Mouse (Mus musculus): ENCODE results near the gene Gm11127. TPM values are rescaled to one million over a fixed set of nuclear protein-coding genes. Genes with fewer than 3 reads are reported as not detected.

Gm11127 gene
- polyA plus RNA-seq, 1 experiment from 2014 or later: not detected

DNA sequence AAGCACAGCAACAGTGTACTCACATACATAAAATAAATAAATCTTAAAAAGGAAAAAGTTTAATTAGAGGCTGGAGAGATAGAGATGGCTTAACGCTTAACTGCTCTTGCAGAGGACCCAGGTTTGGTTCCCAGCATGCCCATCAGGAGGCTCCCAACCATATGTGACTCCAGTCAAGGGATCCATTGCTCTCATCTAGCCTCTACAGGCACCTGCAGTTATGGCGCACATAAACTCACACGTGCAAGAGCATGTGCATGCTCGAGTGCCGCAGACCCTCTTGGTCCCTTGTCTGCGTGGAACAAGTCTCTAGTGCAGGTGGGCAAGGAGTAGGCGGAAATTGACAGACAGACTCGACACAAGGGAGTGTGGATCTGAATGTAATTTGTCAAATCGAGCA lies 36.1 kb downstream of the Gm11127 start:
- Histone ChIP-seq H3K4me1 (ENCODE audit: control insufficient read depth, insufficient read depth, low read length) (no peaks in the 10 kb centered on the region), H3K9me3 (replicated peaks; ENCODE audit: control insufficient read depth, low read length) (no peaks in the 10 kb centered on the region), H3K27ac (replicated peaks; ENCODE audit: low read depth, low read length) (no peak overlapping the region), H3K4me3 (ENCODE audit: low read depth, low read length) (no peak overlapping the region), H3K4me2 (ENCODE audit: low read depth, low read length) (no peak overlapping the region), H3K27me3 (ENCODE audit: control insufficient read depth, insufficient read depth, low read length) (no peaks in the 10 kb centered on the region), H3K36me3 (replicated peaks; ENCODE audit: control insufficient read depth, insufficient read depth, low read depth, low read length) (no peaks in the 10 kb centered on the region), H3K9ac (replicated peaks; ENCODE audit: low read length) (no peak overlapping the region)
- ATAC-seq (replicated peaks; ENCODE audit: insufficient number of reproducible peaks, low FRiP score, low TSS enrichment, low read depth) (no peak), DNase-seq (ENCODE audit: low spot score) (no peak)
- WGBS: 92% methylated on average over 9 of the region's 9 CpGs

DNA sequence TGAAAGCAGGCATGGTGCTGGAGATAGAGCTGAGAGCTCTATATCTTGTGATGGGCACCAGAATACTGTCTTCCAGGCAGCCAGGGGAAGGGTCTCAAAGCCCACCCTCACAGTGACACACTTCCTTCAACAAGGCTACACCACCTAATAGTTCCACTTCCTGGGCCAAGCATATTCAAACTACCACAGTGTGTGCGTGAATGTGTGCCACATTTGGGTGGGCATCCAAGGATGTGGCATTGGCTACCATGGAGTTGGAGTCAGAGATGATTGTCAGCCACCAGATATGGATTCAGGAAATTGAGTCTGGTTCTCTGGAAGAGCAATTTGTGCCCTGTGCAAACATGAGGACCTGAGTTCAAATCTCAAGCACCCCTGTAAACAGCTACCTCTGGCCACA lies 36.9 kb downstream of the Gm11127 start:
- ATAC-seq (replicated peaks; ENCODE audit: insufficient number of reproducible peaks, low FRiP score, low TSS enrichment, low read depth): no peak
- H3K27me3 ChIP-seq (ENCODE audit: control insufficient read depth, insufficient read depth, low read length): no peaks in the 10 kb centered on the region
- WGBS: 89% methylated on average over 1 of the region's 1 CpGs
- no peak overlapping the region for H3K4me3 ChIP-seq (ENCODE audit: low read depth, low read length)
- H3K27ac ChIP-seq (replicated peaks; ENCODE audit: low read depth, low read length): no peak overlapping the region
- H3K4me2 ChIP-seq (ENCODE audit: low read depth, low read length): no peak overlapping the region
- H3K4me1 ChIP-seq (ENCODE audit: control insufficient read depth, insufficient read depth, low read length): no peaks in the 10 kb centered on the region
- H3K9me3 ChIP-seq (replicated peaks; ENCODE audit: control insufficient read depth, low read length): no peaks in the 10 kb centered on the region
- no peak for DNase-seq (ENCODE audit: low spot score)
- H3K9ac ChIP-seq (replicated peaks; ENCODE audit: low read length): no peak overlapping the region
- no peaks in the 10 kb centered on the region for H3K36me3 ChIP-seq (replicated peaks; ENCODE audit: control insufficient read depth, insufficient read depth, low read depth, low read length)

DNA sequence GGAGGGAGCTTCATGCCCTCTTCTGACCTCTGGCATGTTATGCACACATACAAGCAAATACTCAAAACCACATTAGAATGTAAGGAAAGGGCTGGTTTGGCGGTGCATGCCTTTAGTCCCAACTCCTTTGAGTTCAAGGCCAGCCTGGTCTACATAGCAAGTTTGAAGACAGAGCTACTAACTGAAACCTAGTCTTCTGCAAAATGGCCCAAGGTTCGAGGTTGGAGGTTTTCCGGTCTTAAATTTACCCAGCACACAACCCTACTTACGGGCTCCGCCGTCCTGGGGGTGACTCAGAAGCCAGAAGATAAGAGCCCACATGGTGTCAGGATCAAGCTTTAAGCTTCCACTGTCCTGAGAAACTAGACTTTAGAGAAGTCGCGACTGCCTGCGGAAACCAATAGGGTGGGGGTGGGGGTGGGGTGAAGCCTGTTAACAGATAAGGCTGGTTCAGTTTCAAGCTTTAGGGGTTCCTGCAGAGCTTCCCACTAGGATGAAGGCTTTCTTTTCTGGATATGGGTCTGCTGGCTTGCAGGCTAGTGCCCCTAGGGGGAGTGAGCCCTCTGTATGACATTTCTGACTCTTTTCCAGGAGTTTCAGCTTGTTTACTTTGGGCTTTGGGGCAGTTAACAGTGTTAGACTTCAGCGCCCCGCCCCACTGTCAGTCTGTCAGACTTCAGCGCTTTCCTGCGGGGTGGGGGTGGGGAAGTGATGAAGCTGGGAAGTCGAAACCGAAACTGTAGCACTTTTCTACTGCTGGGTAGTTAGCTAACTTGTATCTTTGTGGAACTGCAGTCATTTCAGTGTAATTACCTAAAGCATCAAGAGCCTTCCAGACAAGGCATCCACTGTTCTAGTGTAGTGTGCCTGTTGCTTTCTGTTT lies 37.7 kb downstream of the Gm11127 start, which contains the start of gene H2-T24:
TSS of gene H2-T24 (minus strand) at position 370 of the 883 bp plus-strand sequence.
- H3K4me2 ChIP-seq (ENCODE audit: low read depth, low read length): no peak within 1 kb of the TSS
- H3K27ac ChIP-seq (replicated peaks; ENCODE audit: low read depth, low read length): no peak within 1 kb of the TSS
- no peaks in the 10 kb centered on the region for H3K4me1 ChIP-seq (ENCODE audit: control insufficient read depth, insufficient read depth, low read length)
- no peaks in the 10 kb centered on the region for H3K27me3 ChIP-seq (ENCODE audit: control insufficient read depth, insufficient read depth, low read length)
- WGBS: 41% methylated on average over 15 of the region's 15 CpGs
- ATAC-seq (replicated peaks; ENCODE audit: insufficient number of reproducible peaks, low FRiP score, low TSS enrichment, low read depth) (no peak; the same call in 1 of the 2 replicates), DNase-seq (ENCODE audit: low spot score) (peak; percentile 58)
- no peak within 1 kb of the TSS for H3K9ac ChIP-seq (replicated peaks; ENCODE audit: low read length)
- H3K36me3 ChIP-seq (replicated peaks; ENCODE audit: control insufficient read depth, insufficient read depth, low read depth, low read length): no peaks in the 10 kb centered on the region
- H3K9me3 ChIP-seq (replicated peaks; ENCODE audit: control insufficient read depth, low read length): no peaks in the 10 kb centered on the region
- no peak within 1 kb of the TSS for H3K4me3 ChIP-seq (ENCODE audit: low read depth, low read length)

DNA sequence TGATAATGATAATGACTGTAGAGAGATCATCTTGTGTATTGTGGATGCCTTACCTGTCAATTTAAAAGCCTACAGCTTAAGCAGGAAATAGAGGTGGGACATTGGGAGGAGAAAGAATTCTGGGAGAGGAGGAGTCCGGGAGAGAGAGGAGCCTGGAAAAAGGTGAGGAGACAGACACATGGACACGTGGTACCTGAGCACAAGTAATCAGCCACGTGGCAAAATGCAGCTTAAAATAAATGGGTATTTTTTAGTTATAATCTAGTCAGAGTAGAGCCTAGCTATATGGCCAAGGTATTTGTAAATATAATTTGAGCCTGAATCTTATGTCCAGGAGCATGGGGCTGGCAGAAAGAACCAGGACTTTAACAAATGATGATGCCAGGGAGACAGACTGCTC lies 38.7 kb downstream of the Gm11127 start:
- no peaks in the 10 kb centered on the region for H3K9me3 ChIP-seq (replicated peaks; ENCODE audit: control insufficient read depth, low read length)
- WGBS: 73% methylated on average over 3 of the region's 3 CpGs

DNA sequence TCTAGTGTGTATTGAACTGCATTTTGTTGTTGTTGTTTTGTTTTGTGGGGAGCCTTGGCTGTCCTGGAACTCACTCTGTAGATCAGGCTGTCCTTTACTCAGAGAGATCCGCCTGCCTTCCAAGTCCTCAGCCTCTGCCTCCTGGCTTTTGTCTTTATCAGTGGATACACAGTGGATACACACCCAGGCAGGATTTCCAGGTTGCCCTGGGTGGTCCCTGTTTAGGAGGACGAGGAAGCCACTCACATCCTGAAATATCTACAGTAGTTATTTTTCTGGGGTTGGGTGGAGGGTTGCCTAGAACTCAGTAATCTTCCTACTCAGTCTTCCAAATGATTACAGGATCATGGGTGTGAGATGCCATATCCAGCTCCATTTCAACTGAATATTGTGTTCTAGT lies 39.2 kb downstream of the Gm11127 start:
- no peak overlapping the region for H3K4me2 ChIP-seq (ENCODE audit: low read depth, low read length)
- no peak overlapping the region for H3K4me3 ChIP-seq (ENCODE audit: low read depth, low read length)
- ATAC-seq (replicated peaks; ENCODE audit: insufficient number of reproducible peaks, low FRiP score, low TSS enrichment, low read depth): no peak
- no peak for DNase-seq (ENCODE audit: low spot score)
- H3K36me3 ChIP-seq (replicated peaks; ENCODE audit: control insufficient read depth, insufficient read depth, low read depth, low read length): peaks cover 2% of the 10 kb centered on the region; the same call in 1 of the 2 replicates
- no peaks in the 10 kb centered on the region for H3K9me3 ChIP-seq (replicated peaks; ENCODE audit: control insufficient read depth, low read length)
- no peaks in the 10 kb centered on the region for H3K4me1 ChIP-seq (ENCODE audit: control insufficient read depth, insufficient read depth, low read length)
- H3K27me3 ChIP-seq (ENCODE audit: control insufficient read depth, insufficient read depth, low read length): no peaks in the 10 kb centered on the region
- WGBS: 77% methylated on average over 2 of the region's 2 CpGs
- H3K9ac ChIP-seq (replicated peaks; ENCODE audit: low read length): no peak overlapping the region
- H3K27ac ChIP-seq (replicated peaks; ENCODE audit: low read depth, low read length): no peak overlapping the region

More for the DNA sequence above, 38.7 kb downstream of the Gm11127 start:
- H3K27ac ChIP-seq (replicated peaks; ENCODE audit: low read depth, low read length): no peak overlapping the region
- H3K4me1 ChIP-seq (ENCODE audit: control insufficient read depth, insufficient read depth, low read length): no peaks in the 10 kb centered on the region
- DNase-seq (ENCODE audit: low spot score) (no peak), ATAC-seq (replicated peaks; ENCODE audit: insufficient number of reproducible peaks, low FRiP score, low TSS enrichment, low read depth) (no peak)
- H3K36me3 ChIP-seq (replicated peaks; ENCODE audit: control insufficient read depth, insufficient read depth, low read depth, low read length): peaks cover 1% of the 10 kb centered on the region; the same call in 1 of the 2 replicates
- no peak overlapping the region for H3K4me2 ChIP-seq (ENCODE audit: low read depth, low read length)
- no peaks in the 10 kb centered on the region for H3K27me3 ChIP-seq (ENCODE audit: control insufficient read depth, insufficient read depth, low read length)
- no peak overlapping the region for H3K9ac ChIP-seq (replicated peaks; ENCODE audit: low read length)
- H3K4me3 ChIP-seq (ENCODE audit: low read depth, low read length): no peak overlapping the region

DNA sequence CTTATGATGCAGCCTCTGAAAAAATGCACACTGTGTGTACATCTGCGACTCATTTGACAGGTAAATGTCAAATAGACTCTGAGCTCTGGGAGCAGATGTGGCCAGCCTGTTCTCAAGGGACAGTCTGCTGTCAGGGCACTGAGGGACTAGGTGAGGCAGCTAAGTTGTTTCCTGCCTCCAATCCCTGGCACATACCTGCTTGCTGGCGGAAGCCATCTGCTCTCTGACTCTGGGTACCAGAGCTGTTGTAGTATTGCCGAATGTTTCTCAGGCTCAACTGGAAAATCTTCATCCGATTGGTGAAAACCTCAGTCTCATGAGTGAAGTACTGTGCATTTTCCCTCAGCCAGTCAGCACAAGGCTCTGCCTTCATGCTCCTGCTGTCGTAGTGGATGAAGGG lies 41.1 kb downstream of the Gm11127 start:
- Histone ChIP-seq H3K27ac (replicated peaks; ENCODE audit: low read depth, low read length) (no peak overlapping the region), H3K36me3 (replicated peaks; ENCODE audit: control insufficient read depth, insufficient read depth, low read depth, low read length) (peaks cover 2% of the 10 kb centered on the region; the same call in 1 of the 2 replicates), H3K4me2 (ENCODE audit: low read depth, low read length) (no peak overlapping the region), H3K9ac (replicated peaks; ENCODE audit: low read length) (no peak overlapping the region), H3K4me3 (ENCODE audit: low read depth, low read length) (no peak overlapping the region), H3K27me3 (ENCODE audit: control insufficient read depth, insufficient read depth, low read length) (no peaks in the 10 kb centered on the region), H3K4me1 (ENCODE audit: control insufficient read depth, insufficient read depth, low read length) (no peaks in the 10 kb centered on the region), H3K9me3 (replicated peaks; ENCODE audit: control insufficient read depth, low read length) (no peaks in the 10 kb centered on the region)
- ATAC-seq (replicated peaks; ENCODE audit: insufficient number of reproducible peaks, low FRiP score, low TSS enrichment, low read depth) (no peak), DNase-seq (ENCODE audit: low spot score) (no peak)
- 88% methylated on average over 5 of the region's 5 CpGs for WGBS

DNA sequence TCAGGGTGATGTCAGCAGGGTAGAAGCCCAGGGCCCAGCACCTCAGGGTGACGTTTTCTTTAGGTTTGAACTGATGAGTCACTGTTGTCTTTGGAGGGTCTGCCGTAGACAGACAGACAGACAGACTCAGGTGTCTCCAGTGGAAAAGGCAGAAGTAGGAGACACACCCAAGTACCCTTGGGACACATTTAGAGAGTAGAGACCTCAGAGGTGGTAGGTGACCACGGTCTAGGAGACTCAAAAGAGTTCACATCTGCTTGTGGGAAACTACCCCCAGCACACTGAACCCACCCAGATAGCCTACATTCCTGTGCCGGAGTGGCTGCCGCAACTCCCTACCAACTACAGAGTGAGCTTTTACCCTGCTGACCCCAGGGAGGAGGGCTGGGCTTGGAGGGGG lies 43.2 kb downstream of the Gm11127 start:
- H3K27ac ChIP-seq (replicated peaks; ENCODE audit: low read depth, low read length): no peak overlapping the region
- H3K4me2 ChIP-seq (ENCODE audit: low read depth, low read length): no peak overlapping the region
- H3K4me3 ChIP-seq (ENCODE audit: low read depth, low read length): no peak overlapping the region
- no peaks in the 10 kb centered on the region for H3K4me1 ChIP-seq (ENCODE audit: control insufficient read depth, insufficient read depth, low read length)
- no peaks in the 10 kb centered on the region for H3K27me3 ChIP-seq (ENCODE audit: control insufficient read depth, insufficient read depth, low read length)
- no peak overlapping the region for H3K9ac ChIP-seq (replicated peaks; ENCODE audit: low read length)
- H3K36me3 ChIP-seq (replicated peaks; ENCODE audit: control insufficient read depth, insufficient read depth, low read depth, low read length): peaks cover 2% of the 10 kb centered on the region; the same call in 1 of the 2 replicates
- ATAC-seq (replicated peaks; ENCODE audit: insufficient number of reproducible peaks, low FRiP score, low TSS enrichment, low read depth) (no peak), DNase-seq (ENCODE audit: low spot score) (no peak)
- no peaks in the 10 kb centered on the region for H3K9me3 ChIP-seq (replicated peaks; ENCODE audit: control insufficient read depth, low read length)
- WGBS: 95% methylated on average over 5 of the region's 5 CpGs
